Mouse (Mus musculus): ENCODE results near the gene Cfi. TPM values are rescaled to one million over a fixed set of nuclear protein-coding genes. Genes with fewer than 3 reads are reported as not detected.

Cfi gene
- polyA plus RNA-seq, 1 experiment: 0.39 TPM

DNA sequence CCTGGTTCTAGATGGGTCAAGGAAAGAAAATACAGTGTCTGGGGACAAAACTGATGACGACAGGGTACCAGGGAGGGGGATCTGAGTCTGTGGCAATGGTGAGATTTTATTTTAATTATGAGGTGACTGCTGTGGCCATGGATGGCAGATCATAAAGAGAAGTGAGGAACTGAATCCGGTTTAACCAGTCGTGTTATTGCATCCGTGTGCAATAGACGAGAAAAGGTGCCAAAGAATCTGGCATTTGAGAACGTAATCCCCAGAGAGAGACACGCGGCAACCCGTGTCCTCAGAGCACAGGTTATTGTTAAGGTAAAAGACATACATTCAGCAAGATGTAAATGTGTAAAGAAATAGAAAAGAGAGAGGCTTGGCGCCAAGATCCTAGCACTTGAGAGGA lies 41.6 kb downstream of the Cfi start:
- DNase-seq (ENCODE audit: low spot score): no peak

DNA sequence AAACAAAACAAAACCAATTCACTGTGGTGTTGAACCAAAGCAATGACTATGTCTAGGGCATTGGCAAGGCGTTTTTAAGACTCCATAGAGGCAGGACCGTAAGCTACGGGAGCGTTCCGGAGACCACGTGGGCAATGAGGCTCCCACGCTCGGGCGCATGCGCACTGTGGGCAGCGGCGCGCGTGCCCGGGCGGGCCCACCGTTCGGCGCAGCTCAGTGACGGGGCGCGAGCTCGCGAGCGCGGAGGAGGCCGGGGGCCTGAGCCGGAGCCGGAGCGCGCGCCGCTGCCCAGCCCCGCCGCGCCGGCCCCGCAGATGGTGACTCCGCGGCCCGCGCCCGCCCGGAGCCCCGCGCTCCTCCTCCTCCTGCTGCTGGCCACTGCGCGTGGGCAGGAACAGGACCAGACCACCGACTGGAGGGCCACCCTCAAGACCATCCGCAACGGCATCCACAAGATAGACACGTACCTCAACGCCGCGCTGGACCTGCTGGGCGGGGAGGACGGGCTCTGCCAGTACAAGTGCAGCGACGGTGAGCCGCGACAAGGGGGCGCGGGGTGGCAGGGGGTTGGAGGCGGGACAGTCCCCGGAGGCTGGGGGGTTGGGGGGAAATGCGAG lies 42.8 kb downstream of the Cfi start, which contains the start of gene Pla2g12a:
TSS of gene Pla2g12a (plus strand) at position 202 of the 617 bp plus-strand sequence.
- DNase-seq (ENCODE audit: low spot score): peak; percentile 88

DNA sequence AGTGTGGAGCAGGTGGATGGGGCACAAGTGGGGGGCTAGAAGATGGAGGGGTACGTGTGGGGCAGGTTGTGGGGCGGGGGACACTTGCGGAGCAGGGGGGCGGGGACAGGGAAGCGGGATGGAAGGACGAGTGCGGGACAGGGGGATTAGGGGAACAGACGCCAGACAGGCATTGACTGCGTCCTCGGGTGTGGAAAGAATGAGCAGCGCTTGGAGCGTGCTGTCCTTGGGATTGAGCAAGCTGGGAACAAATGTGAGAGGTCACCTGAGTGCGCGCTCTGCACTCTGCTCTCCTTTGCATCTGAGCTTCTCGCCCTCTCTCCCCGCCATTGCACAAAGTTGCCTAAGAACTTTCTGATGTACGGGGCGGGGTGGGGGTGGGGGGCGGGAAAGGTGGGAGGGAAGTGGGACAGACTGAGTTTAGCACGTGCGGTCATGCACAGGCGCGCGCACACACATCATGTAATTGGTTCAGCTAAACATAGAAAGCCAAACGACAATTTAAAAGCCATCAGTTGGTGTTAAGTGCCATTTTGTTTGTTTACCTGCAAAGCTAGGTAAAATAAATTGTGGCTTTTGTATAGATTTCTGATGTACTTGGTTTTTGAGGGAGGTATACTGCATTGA lies 43.6 kb downstream of the Cfi start:
- no peak for DNase-seq (ENCODE audit: low spot score)

DNA sequence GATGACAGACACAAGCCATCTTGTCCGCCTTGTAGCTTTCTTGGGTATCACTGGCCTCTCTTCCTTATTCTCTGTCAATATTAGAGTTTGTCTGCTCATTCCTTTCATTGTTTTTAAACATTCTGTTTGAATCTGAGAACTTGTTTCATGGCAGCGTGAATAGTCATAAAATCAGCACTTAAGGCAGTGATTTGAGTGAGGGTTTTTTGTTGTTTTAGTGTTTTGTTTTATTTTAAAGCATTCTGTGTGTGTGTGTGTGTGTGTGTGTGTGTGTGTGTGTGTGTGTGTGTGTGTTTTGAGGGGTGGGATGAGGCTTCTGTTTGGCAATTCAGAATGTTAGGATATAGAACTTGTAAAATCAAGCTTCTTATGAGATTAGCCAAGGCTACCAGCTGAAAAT lies 44.2 kb downstream of the Cfi start:
- DNase-seq (ENCODE audit: low spot score): no peak

DNA sequence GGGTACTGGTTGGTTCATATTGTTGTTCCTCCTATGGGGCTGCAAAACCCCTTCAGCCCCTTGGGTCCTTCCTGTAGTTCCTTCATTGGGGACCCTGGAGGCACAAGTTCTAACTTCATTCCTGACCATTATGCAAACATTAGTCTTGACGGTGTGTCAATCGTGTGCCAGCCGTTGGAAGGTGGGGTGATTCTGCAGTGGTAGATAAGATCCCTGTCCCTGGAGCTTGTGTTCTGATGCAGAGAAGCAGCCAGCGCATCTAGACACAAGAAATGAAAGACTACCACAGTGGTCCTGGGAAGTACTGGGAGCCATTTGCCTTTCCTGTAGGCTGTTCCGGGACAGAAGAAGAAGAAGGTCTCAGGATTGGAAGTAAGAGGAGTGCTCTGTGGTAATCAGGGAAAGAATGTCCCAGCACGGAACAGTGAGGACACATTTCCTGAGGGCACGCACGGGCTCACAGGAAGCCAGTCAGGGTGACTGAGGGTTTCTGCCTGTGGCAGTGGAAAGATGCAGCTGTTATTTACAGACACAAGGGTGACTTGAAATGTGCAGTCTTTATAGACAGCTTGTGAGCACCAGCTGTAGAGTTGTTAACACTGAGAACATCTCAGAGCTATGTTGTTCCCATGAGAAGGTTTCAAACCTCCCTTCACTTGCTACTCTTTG lies 45.4 kb downstream of the Cfi start:
- DNase-seq (ENCODE audit: low spot score): no peak

DNA sequence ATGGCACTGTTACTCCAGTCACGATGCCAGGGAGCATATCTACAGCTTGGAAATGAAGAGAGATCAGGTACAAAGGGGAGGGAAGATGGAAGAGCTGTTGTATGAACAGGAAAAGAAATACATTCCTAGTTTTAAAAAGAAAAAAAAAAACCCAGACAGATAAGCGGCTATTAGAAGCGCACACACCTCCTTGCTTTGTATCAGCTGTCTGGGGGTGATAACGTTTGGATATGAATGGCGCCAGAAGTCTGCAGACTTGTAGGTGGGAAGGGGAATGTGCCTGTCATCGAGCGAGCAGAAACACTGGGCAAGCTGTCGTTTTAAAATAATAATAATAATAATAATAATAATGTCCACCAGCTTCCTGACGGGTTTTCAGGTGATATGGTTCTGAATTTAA lies 49.9 kb downstream of the Cfi start:
- no peak for DNase-seq (ENCODE audit: low spot score)

DNA sequence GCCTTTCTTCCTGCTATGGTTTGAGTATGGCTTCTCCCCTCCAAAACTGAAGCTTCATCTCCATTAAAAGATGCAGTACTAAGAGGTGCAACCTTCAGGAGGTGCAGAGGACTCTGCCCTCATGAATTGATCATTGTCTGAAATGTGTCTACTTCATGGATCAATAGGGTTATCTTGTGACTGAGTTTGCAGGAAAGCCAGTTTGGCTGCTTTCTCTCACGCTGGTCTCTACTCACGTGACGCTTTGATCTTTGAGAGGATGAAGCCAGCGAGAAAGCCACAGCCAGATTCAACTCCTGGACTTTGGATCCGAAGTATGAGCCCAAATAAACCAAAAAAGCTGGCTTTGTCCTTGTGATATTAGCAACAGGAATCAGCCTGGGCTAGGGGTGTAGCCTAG lies 50.7 kb downstream of the Cfi start:
- no peak for DNase-seq (ENCODE audit: low spot score)

DNA sequence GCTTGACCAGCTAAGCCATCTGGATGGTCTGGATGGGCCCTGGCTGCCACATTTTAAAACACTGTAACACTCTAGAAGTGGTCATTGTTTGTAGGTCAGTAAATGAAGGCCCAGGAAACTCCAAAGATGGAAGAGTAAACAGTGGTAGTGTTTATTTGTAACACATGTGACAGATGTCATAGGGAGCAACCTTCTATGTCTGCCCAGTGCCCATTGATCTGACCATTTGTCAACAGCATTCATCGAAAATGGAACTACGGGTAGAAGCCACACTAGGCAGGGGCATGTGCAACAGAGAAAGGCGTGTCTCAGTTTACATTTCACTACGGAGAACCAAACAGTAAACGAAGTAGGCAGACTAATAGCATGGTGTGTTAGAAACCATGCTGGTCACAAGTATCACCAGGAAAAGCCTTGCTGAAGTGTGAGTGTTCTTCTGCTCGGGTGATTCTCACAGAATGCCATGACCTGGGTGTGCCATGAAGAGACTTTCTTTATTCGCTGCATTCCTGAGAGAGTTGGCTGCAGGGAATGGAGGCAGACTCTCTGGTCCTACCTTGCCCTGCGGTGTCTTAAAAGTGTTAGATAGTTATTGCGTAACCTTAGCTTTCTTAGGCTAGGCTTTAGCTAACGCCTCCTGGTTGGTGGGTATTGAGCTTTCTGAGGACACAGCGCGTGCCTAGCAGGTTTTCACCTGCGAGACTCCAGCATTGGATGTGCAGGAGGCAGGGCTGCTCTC lies 52.3 kb downstream of the Cfi start:
- DNase-seq (ENCODE audit: low spot score): no peak

DNA sequence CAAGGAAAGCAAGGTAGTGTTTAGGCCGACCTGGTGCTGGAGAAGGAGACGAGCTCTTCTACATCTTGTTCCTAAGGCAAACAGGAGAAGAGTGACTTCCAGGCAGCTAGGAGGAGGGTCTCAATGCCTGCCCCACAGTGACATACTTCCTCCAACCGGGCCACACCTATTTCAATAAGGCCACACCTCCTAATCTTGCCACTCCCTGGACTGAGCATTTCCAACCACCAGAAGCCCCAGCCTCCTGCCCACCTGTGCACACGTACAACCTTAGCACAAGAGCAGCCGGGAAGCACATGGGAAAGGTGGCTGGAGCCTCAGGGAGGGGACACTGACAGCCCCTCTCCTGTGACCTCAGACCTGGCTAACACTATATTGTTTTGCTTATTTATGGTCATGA lies 56.3 kb downstream of the Cfi start:
- no peak for DNase-seq (ENCODE audit: low spot score)

DNA sequence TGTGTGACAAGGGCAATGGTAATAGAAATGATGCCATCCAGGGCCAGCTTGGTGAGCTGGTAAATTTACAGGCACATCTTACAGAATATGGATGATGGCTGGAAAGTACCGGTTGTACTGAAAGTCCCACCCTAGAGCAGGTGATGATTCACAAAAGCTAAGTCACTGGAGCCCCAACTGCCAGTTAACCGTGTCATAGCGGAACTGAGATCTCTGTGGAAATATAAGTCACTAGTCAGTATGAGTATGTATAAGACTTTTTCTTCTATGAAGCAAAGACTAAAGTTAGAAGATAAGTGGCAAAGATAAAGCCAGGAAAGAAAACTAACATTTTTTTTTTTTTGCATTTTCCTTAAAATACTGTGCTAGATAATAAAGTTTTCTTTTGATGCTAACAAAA lies 57.5 kb downstream of the Cfi start:
- DNase-seq (ENCODE audit: low spot score): no peak

DNA sequence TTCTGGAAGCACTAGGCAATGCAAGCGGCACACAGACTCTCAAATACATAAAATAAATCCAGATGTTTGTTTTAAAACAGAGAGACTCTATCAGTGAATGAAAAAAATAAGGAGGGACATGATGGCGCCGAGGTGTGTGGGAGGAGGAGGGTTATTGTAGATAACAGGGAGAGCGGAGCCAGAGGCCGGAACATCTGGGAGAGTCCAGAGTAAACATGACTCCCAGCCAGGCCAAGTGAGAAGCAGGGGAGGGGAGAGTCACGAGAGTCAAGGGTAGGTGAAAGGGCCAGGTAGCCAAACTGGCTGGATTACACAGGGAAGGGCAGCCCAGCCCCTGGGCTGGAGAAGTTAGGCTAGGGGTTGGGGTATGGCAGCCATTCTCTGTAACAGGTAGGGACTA lies 60.9 kb downstream of the Cfi start:
- no peak for DNase-seq (ENCODE audit: low spot score)

DNA sequence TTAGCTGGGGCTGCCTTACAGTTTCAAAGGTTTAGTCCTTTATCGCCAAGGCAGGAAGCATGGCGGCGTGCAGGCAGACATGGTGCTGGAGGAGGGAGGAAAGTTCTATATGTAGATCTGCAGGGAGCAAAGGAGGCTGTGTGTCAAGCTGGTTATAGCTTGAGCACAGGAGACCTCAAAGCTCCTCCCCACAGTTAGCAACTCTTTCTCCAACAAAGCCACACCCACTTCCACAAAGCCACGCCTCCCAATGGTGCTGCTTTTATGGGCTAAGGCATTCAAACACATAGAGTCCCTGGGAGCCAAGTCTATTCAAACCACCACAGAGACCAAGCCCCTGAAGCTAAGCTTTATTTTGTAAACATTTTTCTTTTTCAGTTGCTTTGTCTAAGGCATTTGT lies 63.2 kb downstream of the Cfi start:
- no peak for DNase-seq (ENCODE audit: low spot score)

DNA sequence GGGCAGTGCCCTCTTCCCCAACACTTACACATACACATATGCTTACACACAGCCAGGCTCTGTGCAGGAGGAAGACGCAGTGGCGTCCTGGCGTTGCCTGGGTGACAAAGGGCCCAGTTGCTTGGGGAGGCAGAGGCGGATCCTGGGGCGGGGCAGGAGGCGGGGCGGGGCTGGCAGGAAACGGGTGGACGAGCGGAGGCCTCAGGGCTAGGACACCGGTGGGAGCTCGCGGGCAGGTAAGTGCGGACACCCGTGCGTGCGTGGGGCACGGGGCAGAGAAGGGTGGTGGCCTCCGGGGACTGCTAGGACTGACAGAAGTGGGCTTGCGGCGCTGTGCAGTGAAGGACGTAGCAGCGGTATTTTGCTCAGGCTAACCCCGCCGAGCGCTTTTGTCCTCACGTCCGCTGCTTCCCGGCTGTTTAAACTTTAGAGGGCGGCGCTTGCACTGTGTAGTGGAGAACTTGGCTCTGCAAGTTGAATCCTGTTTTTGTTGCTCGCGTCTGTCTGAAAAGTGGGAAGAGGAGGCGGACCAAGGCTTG lies 65.7 kb downstream of the Cfi start, which contains the start of gene Casp6:
TSS of gene Casp6 (plus strand) at position 155 of the 539 bp plus-strand sequence.
- DNase-seq (ENCODE audit: low spot score): peak; percentile 80

DNA sequence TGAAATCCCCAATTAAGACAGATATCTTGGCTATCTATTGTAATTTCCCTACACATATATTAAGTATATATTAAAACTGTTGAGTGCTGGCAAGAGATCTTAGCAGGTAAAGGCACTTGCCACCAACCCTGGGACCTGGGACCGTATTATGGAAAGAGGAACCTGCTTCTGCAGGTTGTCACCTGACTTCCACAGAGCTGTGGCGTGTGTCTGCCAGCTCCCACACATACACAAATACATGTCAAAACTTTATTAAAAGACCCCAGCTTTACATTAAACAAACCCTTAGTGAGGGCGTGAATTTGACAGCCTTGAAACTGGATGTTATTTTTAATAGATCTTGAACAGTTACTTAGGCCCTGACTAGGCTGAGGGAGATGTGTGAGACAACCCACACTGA lies 67.7 kb downstream of the Cfi start:
- no peak for DNase-seq (ENCODE audit: low spot score)

DNA sequence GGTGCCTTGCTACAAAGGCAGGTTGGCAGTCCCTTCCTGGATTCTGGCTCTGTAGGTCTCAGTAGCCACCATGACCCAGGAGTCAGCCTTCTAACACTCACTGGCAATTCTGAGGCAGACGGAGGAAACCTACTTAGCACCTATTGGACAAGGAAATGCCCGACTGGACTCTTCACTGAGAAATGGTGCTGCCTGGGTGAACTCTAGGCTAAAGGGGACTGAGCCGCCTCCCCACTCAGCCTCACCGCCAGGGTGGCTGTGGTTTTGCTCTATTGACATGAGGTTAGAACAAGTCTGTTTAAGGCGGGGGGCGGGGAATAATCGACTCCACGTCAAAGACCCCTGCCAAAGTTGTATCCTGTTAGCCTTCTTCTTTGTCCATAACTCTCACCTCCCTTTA lies 68.2 kb downstream of the Cfi start:
- no peak for DNase-seq (ENCODE audit: low spot score)

DNA sequence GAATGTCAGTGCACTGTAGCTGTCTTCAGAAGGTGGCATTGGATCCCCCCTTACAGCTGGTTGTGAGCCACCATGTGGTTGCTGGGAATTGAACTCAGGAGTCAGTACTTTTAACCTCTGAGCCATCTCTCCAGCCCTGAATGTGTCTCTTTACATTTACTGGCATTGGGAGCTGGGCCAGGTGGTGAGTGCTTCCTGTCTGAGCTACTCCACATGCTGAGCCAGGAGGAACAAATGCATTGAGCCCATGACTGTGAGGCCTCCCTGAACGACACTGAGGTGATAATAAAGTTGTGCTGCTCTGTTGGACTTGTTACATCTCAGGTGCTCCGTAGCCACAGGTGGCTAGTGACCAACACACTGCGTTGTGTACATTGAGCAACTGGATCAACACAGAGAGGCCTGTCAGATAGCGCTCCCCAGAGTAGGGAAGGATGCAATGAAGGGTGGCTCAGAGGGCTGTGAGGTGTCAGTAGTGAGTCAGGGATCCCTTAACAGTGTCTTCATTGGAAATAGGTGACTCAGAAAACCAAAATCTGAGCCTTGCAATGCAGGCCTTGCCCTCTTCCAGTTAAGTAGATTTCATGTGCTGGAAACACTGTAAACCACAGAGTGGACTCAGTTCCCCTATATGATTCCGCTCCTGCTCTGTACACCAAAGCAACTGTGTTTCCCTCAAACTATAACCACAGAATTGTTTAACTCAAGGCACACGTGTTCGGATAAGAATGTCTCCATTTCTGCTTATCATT lies 68.9 kb downstream of the Cfi start:
- no peak for DNase-seq (ENCODE audit: low spot score)

DNA sequence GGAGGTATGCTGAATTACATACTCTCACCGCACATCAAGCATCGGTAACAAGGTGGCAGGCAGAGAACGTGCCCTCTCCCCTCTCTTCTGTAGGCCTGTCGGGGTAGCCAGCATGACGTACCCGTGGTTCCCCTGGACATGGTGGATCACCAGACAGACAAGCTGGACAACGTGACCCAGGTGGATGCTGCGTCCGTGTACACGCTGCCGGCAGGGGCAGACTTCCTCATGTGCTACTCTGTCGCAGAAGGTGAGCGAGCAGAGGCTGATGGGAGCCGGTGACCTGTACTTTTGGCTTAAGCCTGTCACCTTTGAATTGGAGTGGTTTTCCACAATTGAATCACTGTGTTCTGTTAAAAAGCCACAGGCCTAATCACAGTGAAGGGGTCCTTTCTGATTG lies 76.3 kb downstream of the Cfi start:
- no peak for DNase-seq (ENCODE audit: low spot score)

DNA sequence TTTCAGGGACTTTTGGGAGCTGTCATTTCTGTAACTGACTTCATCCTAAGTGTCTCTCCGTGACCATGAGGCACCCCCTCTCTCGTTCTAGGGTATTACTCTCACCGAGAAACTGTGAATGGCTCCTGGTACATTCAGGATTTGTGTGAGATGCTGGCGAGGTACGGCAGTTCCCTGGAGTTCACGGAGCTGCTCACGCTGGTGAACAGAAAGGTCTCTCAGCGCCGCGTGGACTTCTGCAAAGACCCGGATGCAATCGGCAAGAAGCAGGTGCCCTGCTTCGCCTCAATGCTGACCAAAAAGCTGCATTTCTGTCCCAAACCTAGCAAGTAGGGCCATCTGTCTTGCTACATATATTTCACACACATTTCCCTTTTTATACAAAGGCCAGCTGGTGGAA lies 77.6 kb downstream of the Cfi start:
- DNase-seq (ENCODE audit: low spot score): no peak

DNA sequence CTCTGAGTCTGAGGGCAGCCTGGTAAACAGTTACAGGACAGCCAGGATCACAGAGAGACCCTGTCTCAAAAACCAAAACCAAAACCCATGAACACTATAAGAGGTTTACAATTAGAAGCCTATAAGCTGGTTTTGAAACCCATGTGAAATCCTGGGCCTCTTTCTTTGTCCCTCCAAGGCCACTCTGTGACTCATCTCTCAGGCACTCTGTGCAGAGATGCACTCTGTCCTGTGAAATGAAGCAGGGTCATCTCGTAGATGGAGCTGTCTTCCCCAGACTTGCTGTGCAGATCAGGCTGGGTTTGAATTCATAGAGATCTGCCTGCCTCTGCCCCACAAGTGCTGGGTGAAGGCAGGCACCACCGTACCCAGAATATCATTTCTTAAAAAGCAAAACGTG lies 81.7 kb downstream of the Cfi start:
- no peak for DNase-seq (ENCODE audit: low spot score)

DNA sequence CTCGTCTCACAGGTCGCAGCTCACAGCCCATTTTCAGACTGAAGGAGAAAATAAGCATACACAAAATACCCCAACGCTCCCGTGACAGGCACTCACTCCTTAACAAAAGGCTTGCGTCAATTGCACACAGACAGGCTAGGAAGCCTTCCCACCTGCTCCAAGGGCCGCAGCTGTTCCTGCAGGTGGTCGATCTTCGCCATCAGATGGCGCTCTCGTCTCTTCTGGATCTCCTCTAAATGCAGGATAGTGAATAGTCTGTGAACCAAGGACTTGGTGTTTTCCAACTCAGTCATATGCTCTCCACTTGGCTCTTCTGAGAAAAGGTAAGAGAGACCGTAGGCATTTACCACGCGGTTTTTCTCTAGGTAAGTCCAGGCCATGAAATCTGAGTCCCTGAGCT lies 82.8 kb downstream of the Cfi start:
- DNase-seq (ENCODE audit: low spot score): no peak

DNA sequence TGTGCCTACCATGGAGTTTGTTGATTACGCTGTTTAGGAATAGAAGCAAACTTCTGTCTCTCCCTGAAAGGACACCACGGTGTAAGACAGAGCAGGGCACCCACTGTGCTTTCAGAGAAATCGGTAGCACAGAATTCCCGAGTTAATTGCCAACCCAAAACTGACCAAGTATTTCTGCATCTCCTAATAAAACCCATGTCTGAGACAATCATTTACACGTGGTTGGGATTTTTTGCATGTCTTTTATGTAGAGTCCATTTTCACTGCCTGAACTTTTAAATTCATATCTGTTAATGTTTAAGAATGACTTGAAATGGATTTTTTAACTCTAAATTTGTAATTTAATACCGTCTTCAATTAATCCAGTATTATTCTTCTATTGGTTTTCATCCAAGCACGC lies 87.9 kb downstream of the Cfi start:
- DNase-seq (ENCODE audit: low spot score): no peak

Measured in urinary bladder, adult 2 months (tissue).